Mouse (Mus musculus) lung, adult 10 weeks (tissue): Measurements from ENCODE around the gene Gm5580. TPM values are rescaled to one million over a fixed set of nuclear protein-coding genes. Genes with fewer than 3 reads are reported as not detected.

Source experiments
- polyA plus RNA-seq: library from polyadenylated mRNA; stranded (reverse); fragments of 350-450 nt; fragmentation: Illumina TruSeq; extraction: RNeasy Lipid Tissue Mini Kit (QIAGEN cat#74804); gene quantifications from one replicate; pipeline ENCODE4 v1.2.3, GENCODE M21; 2014; ENCODE audit warnings: low read depth, low replicate concordance; ENCODE audit not compliant: insufficient read depth

Gene Gm5580
- polyA plus RNA-seq, result 0.23 TPM

GRCm38 (mm10) chr6:116550841-116551240, at the start of gene Gm5580:
TSS of gene Gm5580 (plus strand) at chr6:116551141.

GRCm38 (mm10) chr6:116506302-116507003, 44.5 kb upstream of the Gm5580 start, which contains the start of gene Olfr212:
TSS of gene Olfr212 (plus strand) at chr6:116506516.

GRCm38 (mm10) chr6:116538156-116538555, 12.8 kb upstream of the Gm5580 start, which contains the start of gene Olfr213:
TSS of gene Olfr213 (plus strand) at chr6:116538456.

GRCm38 (mm10) chr6:116553935-116554334, 3.0 kb downstream of the Gm5580 start, which contains the start of gene Olfr214:
TSS of gene Olfr214 (plus strand) at chr6:116554235.

GRCm38 (mm10) chr6:116584095-116584494, 33.2 kb downstream of the Gm5580 start, which contains the start of gene Olfr215:
TSS of gene Olfr215 (minus strand) at chr6:116584195.

Other genes with a start within 250 kb of the Gm5580 start
- gene March8, start 213.1 kb upstream of the Gm5580 start, polyA plus RNA-seq, result 27.2 TPM
- gene Alox5, start 90.0 kb upstream of the Gm5580 start, polyA plus RNA-seq, result 9.8 TPM
- not detected for gene Olfr211, start 62.0 kb upstream of the Gm5580 start, polyA plus RNA-seq
- gene Olfr212, start 44.6 kb upstream of the Gm5580 start, polyA plus RNA-seq, result not detected
- gene Olfr213, start 12.7 kb upstream of the Gm5580 start, polyA plus RNA-seq, result not detected
- gene Olfr214, start 3.1 kb downstream of the Gm5580 start, polyA plus RNA-seq, result not detected
- gene Olfr215, start 33.1 kb downstream of the Gm5580 start, polyA plus RNA-seq, result not detected
- 20.6 TPM for gene Zfp422, start 77.9 kb downstream of the Gm5580 start, polyA plus RNA-seq
- 51.7 TPM for gene Depp1, start 99.5 kb downstream of the Gm5580 start, polyA plus RNA-seq
- gene Rassf4, start 122.8 kb downstream of the Gm5580 start, polyA plus RNA-seq, result 7.7 TPM
- gene Tmem72, start 165.8 kb downstream of the Gm5580 start, polyA plus RNA-seq, result not detected